Mouse (Mus musculus) cerebellum, adult 2 months (tissue): ENCODE measurements around the gene Scaf8. TPM values are rescaled to one million over a fixed set of nuclear protein-coding genes. Genes with fewer than 3 reads are reported as not detected.
"Not testable (repeated sequence)": the region's sequence is repeated elsewhere in the genome, so short reads cannot be mapped to it uniquely, and the experiment has no call there.

Source experiments
- DNase-seq, 2 experiments: peaks; one replicate each; pipeline ENCODE4 v3.0.0; 2021
- H3K27ac ChIP-seq: fragments of 200-500 bp; 2 replicates; pipeline ENCODE4 v1.5.1; 2012; ENCODE audit warnings: low read length, control low read depth, inconsistent platforms; ENCODE audit not compliant: insufficient read depth
- H3K27me3 ChIP-seq: fragments of 200-500 bp; 2 replicates; pipeline ENCODE4 v1.6.1; 2012; ENCODE audit warnings: inconsistent platforms, mild to moderate bottlenecking, low read length, moderate library complexity; ENCODE audit not compliant: control insufficient read depth, insufficient read depth
- H3K4me1 ChIP-seq: fragments of 200-500 bp; 2 replicates; pipeline ENCODE4 v1.6.1; 2011; ENCODE audit warnings: low read length; ENCODE audit not compliant: control insufficient read depth, insufficient read depth
- H3K4me3 ChIP-seq: fragments of 200-500 bp; replicated peaks from 2 replicates; pipeline ENCODE3; 2011; ENCODE audit warnings: mild to moderate bottlenecking, low read depth, low read length, control low read depth; ENCODE audit not compliant: insufficient read depth
- CTCF ChIP-seq: fragments of 200-500 bp; IDR thresholded peaks from 2 replicates; pipeline ENCODE4 v1.5.1; 2011; ENCODE audit warnings: low read depth, mild to moderate bottlenecking, control low read depth, low read length, moderate library complexity, borderline replicate concordance; ENCODE audit not compliant: insufficient read depth
- POLR2A ChIP-seq: fragments of 200-500 bp; IDR thresholded peaks from 2 replicates; pipeline ENCODE4 v1.6.1; 2011; ENCODE audit warnings: low read length, control low read depth, borderline replicate concordance; ENCODE audit not compliant: insufficient read depth
- WGBS: fragments of 180-500 bp; shearing (Covaris S2); methylation state at CpG from one replicate; pipeline ENCODE4 v1.1.7; 2018; 5-methylcytosine and 5-hydroxymethylcytosine counted together
- polyA plus RNA-seq: library from polyadenylated mRNA; depleted of rRNA; stranded (reverse); fragments of >200 nt; gene quantifications from 2 replicates; pipeline ENCODE4 v1.2.3, GENCODE M21; 2012; rRNA removed

The Scaf8 gene
- 35.1 and 40.5 TPM in 2 replicates for polyA plus RNA-seq

- no peaks in the 10 kb centered on the region for H3K27me3 ChIP-seq
- DNase-seq = peak; percentile 94 to 97
- H3K4me3 ChIP-seq = peak within 1 kb of the TSS; percentile 89
- peak within 1 kb of the TSS; percentile 98 for H3K27ac ChIP-seq
- H3K4me1 ChIP-seq = peaks cover 7% of the 10 kb centered on the region
- WGBS = under 1% methylated on average over 91 of the region's 91 CpGs
- TF ChIP-seq CTCF (peak; percentile 61), POLR2A (peak; percentile 80)
These were observed at the start of gene Scaf8 for GRCm38 (mm10) chr17:3114720-3115379. Gene Scaf8 (plus strand): TSS chr17:3114972.

- Histone ChIP-seq H3K27ac (no peak overlapping the region), H3K4me1 (no peaks in the 10 kb centered on the region), H3K27me3 (no peaks in the 10 kb centered on the region), H3K4me3 (no peak overlapping the region)
- 95% methylated on average over 9 of the region's 9 CpGs for WGBS
- no peak for DNase-seq
- TF ChIP-seq POLR2A (no peak), CTCF (no peak)
These were observed 39.5 kb upstream of the Scaf8 start for GRCm38 (mm10) chr17:3075166-3075872.

GRCm38 (mm10) chr17:3075873-3076245 lies 38.9 kb upstream of the Scaf8 start:
- TF ChIP-seq CTCF (no peak), POLR2A (no peak)
- no peaks in the 10 kb centered on the region for H3K27me3 ChIP-seq
- H3K4me1 ChIP-seq = no peaks in the 10 kb centered on the region
- WGBS = 98% methylated on average over 4 of the region's 4 CpGs
- H3K4me3 ChIP-seq = no peak overlapping the region
- DNase-seq = no peak
- no peak overlapping the region for H3K27ac ChIP-seq

- not testable (repeated sequence) for DNase-seq, H3K4me1 ChIP-seq, H3K4me3 ChIP-seq, H3K27ac ChIP-seq, H3K27me3 ChIP-seq
- WGBS = 88% methylated on average over 9 of the region's 9 CpGs
These were observed 36.8 kb upstream of the Scaf8 start for GRCm38 (mm10) chr17:3077936-3078335.

GRCm38 (mm10) chr17:3080587-3081349 lies 34.0 kb upstream of the Scaf8 start:
- not testable (repeated sequence) for H3K4me3 ChIP-seq, H3K4me1 ChIP-seq, H3K27me3 ChIP-seq, H3K27ac ChIP-seq, DNase-seq
- WGBS = 86% methylated on average over 8 of the region's 9 CpGs

DNA sequence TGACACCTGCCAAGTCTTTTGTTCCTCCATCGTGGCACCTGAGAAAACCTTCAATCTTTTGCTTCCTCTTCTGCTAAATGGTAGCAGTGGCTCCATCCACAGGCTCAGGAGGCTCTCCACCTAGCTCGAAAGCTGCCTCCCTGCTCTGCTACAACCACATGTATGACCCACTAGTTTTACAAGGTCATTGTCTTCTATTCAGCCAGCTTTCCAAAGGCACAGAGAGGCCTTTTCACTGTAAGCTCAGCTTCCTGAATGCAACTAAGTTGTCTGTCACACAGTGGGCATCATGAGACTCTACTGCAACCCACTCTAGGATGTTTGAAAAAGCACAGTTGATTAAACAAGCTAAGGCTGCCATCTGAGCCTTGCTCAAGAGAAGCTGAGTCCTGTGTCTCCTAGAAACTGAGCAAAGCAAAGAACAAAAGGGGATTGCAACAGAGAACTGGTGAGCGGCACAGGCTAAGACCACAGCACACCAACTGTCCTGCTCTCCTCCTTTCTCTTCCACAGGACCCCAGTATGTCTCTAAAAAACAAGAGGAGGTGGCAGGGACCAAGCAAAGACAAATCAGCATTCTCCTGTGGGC lies 33.2 kb upstream of the Scaf8 start:
- H3K4me3 ChIP-seq = not testable (repeated sequence)
- peak; percentile 67 to 89 for DNase-seq
- 59% methylated on average over 3 of the region's 3 CpGs for WGBS

DNA sequence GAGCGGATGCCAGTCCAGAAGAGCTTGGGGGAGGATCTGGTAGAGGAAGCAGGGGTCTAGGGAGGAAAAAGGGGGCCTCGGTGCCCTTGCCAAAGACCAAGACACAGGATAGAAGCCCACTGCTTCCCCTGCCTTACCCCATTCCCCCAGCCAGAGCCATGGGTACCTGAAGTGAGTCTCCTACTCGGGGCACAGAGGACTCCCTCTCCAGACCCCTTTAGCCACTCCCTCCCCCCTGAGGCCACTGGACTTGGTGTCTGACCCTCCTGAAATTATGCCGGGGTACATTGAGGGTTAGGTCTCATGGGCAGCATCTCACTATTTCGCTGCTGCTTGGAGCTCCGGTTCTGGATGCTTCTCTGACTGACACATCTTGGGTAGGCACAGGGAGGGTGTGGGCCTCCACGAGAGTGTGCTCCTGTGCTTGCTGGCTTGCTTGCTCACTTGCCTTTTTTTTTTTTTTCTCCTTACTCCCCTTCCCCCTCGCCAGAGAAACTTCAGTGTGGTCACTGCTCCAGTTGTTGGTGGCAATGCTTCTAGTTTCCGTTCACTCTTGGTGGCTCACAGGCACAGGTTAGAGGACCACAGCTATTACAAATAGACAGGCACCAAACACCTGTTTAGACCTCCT lies 32.5 kb upstream of the Scaf8 start:
- peak; percentile 60 to 65 for DNase-seq
- WGBS = 65% methylated on average over 7 of the region's 9 CpGs
- not testable (repeated sequence) for H3K4me1 ChIP-seq, H3K27ac ChIP-seq, H3K4me3 ChIP-seq, H3K27me3 ChIP-seq

More for the DNA sequence above, 33.2 kb upstream of the Scaf8 start:
- not testable (repeated sequence) for H3K4me1 ChIP-seq, H3K27ac ChIP-seq, H3K27me3 ChIP-seq
